Mouse (Mus musculus): Measurements from ENCODE around the gene Lpar2. TPM values are rescaled to one million over a fixed set of nuclear protein-coding genes. Genes with fewer than 3 reads are reported as not detected.

The Lpar2 gene
- polyA plus RNA-seq, 1 experiment from 2014 or later, result 0.92 TPM

DNA sequence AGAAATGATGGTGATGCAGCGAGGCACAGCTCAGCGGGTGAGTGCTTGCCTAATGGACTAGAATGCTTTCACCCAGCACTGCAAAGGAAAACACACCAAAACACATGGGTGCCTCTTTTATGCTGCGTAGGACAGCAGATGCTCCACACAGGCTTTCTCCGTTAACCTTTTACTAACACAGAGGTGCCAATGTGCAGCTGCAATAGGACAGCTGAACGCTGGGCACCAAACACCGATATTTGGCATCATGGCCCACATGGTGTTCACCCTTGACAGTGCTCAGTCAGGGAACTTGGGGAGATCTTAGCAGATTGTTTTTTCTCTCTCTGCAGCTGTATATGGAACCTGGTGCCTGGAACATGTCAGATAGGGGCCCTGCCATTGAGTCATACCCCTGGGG, 27.3 kb upstream of the Lpar2 start:
- no peak for ATAC-seq (ENCODE audit: insufficient number of reproducible peaks, insufficient read depth, low FRiP score, low TSS enrichment)
- Histone ChIP-seq H3K4me3 (no peak overlapping the region), H3K4me1 (peaks cover 11% of the 10 kb centered on the region), H3K36me3 (peaks cover 63% of the 10 kb centered on the region), H3K27me3 (no peaks in the 10 kb centered on the region), H3K4me2 (replicated peaks) (no peak overlapping the region), H3K9ac (no peak overlapping the region), H3K27ac (no peak overlapping the region), H3K9me3 (no peaks in the 10 kb centered on the region)
- 94% methylated on average over 6 of the region's 6 CpGs for WGBS

GRCm38 (mm10) chr8:69796721-69797345, 25.4 kb upstream of the Lpar2 start:
- no peak overlapping the region for H3K4me2 ChIP-seq (replicated peaks)
- H3K36me3 ChIP-seq, result peaks cover 80% of the 10 kb centered on the region
- H3K27ac ChIP-seq, result no peak overlapping the region
- 92% methylated on average over 16 of the region's 16 CpGs for WGBS
- peaks cover 11% of the 10 kb centered on the region for H3K4me1 ChIP-seq
- no peak for ATAC-seq (ENCODE audit: insufficient number of reproducible peaks, insufficient read depth, low FRiP score, low TSS enrichment)
- no peaks in the 10 kb centered on the region for H3K9me3 ChIP-seq
- no peaks in the 10 kb centered on the region for H3K27me3 ChIP-seq
- H3K4me3 ChIP-seq, result no peak overlapping the region
- no peak overlapping the region for H3K9ac ChIP-seq

DNA sequence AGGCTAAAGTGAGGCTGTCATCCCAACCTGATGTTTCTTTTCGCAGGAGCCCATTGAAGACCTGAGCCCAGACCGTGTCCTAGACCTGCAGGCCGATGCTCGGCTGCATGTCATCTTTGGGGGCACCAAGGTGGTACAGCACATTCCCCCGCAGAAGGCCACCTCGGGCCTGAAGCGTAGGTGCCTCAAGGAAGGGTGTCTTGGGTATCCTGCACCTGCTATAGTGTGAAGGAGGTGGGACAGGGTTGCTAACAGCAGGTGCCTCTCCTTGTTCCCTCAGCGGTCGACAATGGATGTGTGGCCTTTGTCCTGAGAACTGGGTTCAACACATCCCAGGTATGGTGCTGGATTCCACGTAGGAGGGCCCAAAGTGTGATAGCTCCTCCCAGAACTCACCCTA, 24.6 kb upstream of the Lpar2 start:
- no peaks in the 10 kb centered on the region for H3K27me3 ChIP-seq
- ATAC-seq (ENCODE audit: insufficient number of reproducible peaks, insufficient read depth, low FRiP score, low TSS enrichment), result no peak
- no peak overlapping the region for H3K4me2 ChIP-seq (replicated peaks)
- peaks cover 3% of the 10 kb centered on the region for H3K4me1 ChIP-seq
- H3K4me3 ChIP-seq, result no peak overlapping the region
- H3K27ac ChIP-seq, result no peak overlapping the region
- H3K9ac ChIP-seq, result no peak overlapping the region
- no peaks in the 10 kb centered on the region for H3K9me3 ChIP-seq
- WGBS, result 93% methylated on average over 10 of the region's 10 CpGs
- H3K36me3 ChIP-seq, result peaks cover 88% of the 10 kb centered on the region

DNA sequence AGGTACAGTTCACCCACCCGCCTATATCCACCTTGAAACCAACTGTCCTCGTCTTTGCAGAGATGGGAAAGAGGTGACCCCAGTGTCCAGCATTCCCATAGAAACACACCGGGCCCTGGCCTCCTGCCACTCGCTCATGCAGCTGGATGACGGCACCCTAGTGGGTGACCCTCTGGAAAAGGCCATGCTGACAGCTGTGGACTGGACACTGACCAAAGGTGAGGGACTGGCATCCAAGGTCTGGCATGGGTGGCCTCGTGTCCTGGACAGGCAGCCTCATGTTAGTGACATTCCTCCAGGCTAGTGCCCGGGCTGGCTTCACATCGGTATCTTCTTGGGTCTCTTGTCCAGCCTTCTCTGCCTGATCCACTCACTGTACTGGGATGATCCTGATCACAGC, 23.0 kb upstream of the Lpar2 start:
- Histone ChIP-seq H3K27me3 (no peaks in the 10 kb centered on the region), H3K9ac (no peak overlapping the region), H3K9me3 (no peaks in the 10 kb centered on the region), H3K4me1 (no peaks in the 10 kb centered on the region), H3K4me2 (replicated peaks) (no peak overlapping the region), H3K27ac (no peak overlapping the region), H3K4me3 (no peak overlapping the region), H3K36me3 (peaks cover 98% of the 10 kb centered on the region)
- no peak for ATAC-seq (ENCODE audit: insufficient number of reproducible peaks, insufficient read depth, low FRiP score, low TSS enrichment)
- 91% methylated on average over 8 of the region's 8 CpGs for WGBS

GRCm38 (mm10) chr8:69799946-69800345, 22.3 kb upstream of the Lpar2 start:
- Histone ChIP-seq H3K27ac (no peak overlapping the region), H3K4me1 (no peaks in the 10 kb centered on the region), H3K4me3 (no peak overlapping the region), H3K36me3 (peaks cover 96% of the 10 kb centered on the region), H3K4me2 (replicated peaks) (no peak overlapping the region), H3K9ac (no peak overlapping the region), H3K9me3 (no peaks in the 10 kb centered on the region), H3K27me3 (no peaks in the 10 kb centered on the region)
- no peak for ATAC-seq (ENCODE audit: insufficient number of reproducible peaks, insufficient read depth, low FRiP score, low TSS enrichment)
- 92% methylated on average over 5 of the region's 5 CpGs for WGBS

DNA sequence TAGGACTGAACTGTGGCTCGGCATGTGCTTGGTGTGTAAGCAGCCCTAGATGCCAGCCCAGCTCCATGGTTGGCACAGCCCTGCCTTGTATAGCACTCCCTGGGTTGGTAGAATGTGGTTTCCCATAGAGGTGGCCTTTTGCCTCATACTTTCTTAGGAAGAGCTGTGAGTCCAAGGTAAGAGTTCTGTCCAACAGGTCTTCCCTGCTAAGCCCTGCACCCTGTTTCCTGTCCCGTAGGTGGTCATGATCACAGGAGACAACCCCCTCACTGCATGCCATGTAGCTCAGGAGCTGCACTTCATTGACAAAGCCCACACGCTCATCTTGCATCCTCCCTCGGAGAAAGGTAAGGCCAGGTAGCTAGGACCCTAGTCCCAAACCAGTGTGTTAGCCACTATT, 20.4 kb upstream of the Lpar2 start:
- Histone ChIP-seq H3K4me3 (no peak overlapping the region), H3K36me3 (peaks cover 96% of the 10 kb centered on the region), H3K27me3 (no peaks in the 10 kb centered on the region), H3K27ac (no peak overlapping the region), H3K9me3 (no peaks in the 10 kb centered on the region), H3K4me2 (replicated peaks) (no peak overlapping the region), H3K4me1 (no peaks in the 10 kb centered on the region), H3K9ac (no peak overlapping the region)
- 90% methylated on average over 4 of the region's 4 CpGs for WGBS
- no peak for ATAC-seq (ENCODE audit: insufficient number of reproducible peaks, insufficient read depth, low FRiP score, low TSS enrichment)

- no peaks in the 10 kb centered on the region for H3K4me1 ChIP-seq
- no peak overlapping the region for H3K4me3 ChIP-seq
- H3K9me3 ChIP-seq, result no peaks in the 10 kb centered on the region
- no peak overlapping the region for H3K27ac ChIP-seq
- H3K9ac ChIP-seq, result no peak overlapping the region
- H3K36me3 ChIP-seq, result peaks cover 96% of the 10 kb centered on the region
- H3K27me3 ChIP-seq, result no peaks in the 10 kb centered on the region
- ATAC-seq (ENCODE audit: insufficient number of reproducible peaks, insufficient read depth, low FRiP score, low TSS enrichment), result no peak
- no peak overlapping the region for H3K4me2 ChIP-seq (replicated peaks)
These were observed 20.0 kb upstream of the Lpar2 start for GRCm38 (mm10) chr8:69802216-69802615.

DNA sequence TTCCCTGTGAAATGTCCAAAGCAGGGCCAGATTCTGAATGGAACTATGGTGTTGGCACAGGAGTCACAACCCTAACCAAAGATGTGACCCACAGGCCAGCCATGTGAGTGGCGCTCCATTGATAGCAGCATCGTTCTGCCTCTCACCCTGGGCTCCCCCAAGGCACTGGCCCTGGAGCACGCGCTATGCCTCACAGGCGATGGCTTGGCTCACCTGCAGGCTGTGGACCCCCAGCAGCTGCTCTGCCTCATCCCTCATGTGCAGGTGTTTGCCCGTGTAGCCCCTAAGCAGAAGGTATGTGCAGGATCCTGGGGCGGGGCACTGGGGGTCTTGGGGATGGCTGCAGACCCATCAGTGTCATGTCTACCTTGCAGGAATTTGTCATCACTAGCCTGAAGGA, 18.9 kb upstream of the Lpar2 start:
- no peaks in the 10 kb centered on the region for H3K9me3 ChIP-seq
- no peak overlapping the region for H3K27ac ChIP-seq
- no peak overlapping the region for H3K4me2 ChIP-seq (replicated peaks)
- peaks cover 96% of the 10 kb centered on the region for H3K36me3 ChIP-seq
- H3K4me1 ChIP-seq, result no peaks in the 10 kb centered on the region
- no peaks in the 10 kb centered on the region for H3K27me3 ChIP-seq
- WGBS, result 89% methylated on average over 7 of the region's 7 CpGs
- H3K9ac ChIP-seq, result no peak overlapping the region
- ATAC-seq (ENCODE audit: insufficient number of reproducible peaks, insufficient read depth, low FRiP score, low TSS enrichment), result no peak
- H3K4me3 ChIP-seq, result no peak overlapping the region

- H3K4me1 ChIP-seq, result peaks cover 7% of the 10 kb centered on the region; the same call in 1 of the 2 replicates
- peaks cover 84% of the 10 kb centered on the region for H3K36me3 ChIP-seq
- H3K9ac ChIP-seq, result no peak overlapping the region
- H3K27ac ChIP-seq, result no peak overlapping the region
- WGBS, result 88% methylated on average over 6 of the region's 6 CpGs
- no peak for ATAC-seq (ENCODE audit: insufficient number of reproducible peaks, insufficient read depth, low FRiP score, low TSS enrichment)
- no peaks in the 10 kb centered on the region for H3K27me3 ChIP-seq
- H3K4me2 ChIP-seq (replicated peaks), result no peak overlapping the region
- H3K9me3 ChIP-seq, result no peaks in the 10 kb centered on the region
- H3K4me3 ChIP-seq, result no peak overlapping the region
These were observed 17.7 kb upstream of the Lpar2 start for GRCm38 (mm10) chr8:69804537-69804936.

- no peaks in the 10 kb centered on the region for H3K9me3 ChIP-seq
- H3K4me1 ChIP-seq, result peaks cover 7% of the 10 kb centered on the region; the same call in 1 of the 2 replicates
- H3K27ac ChIP-seq, result no peak overlapping the region
- WGBS, result 92% methylated on average over 10 of the region's 10 CpGs
- ATAC-seq (ENCODE audit: insufficient number of reproducible peaks, insufficient read depth, low FRiP score, low TSS enrichment), result no peak
- no peak overlapping the region for H3K4me2 ChIP-seq (replicated peaks)
- no peaks in the 10 kb centered on the region for H3K27me3 ChIP-seq
- H3K9ac ChIP-seq, result no peak overlapping the region
- H3K36me3 ChIP-seq, result peaks cover 79% of the 10 kb centered on the region
- H3K4me3 ChIP-seq, result no peak overlapping the region
These were observed 17.1 kb upstream of the Lpar2 start for GRCm38 (mm10) chr8:69805086-69805485.

DNA sequence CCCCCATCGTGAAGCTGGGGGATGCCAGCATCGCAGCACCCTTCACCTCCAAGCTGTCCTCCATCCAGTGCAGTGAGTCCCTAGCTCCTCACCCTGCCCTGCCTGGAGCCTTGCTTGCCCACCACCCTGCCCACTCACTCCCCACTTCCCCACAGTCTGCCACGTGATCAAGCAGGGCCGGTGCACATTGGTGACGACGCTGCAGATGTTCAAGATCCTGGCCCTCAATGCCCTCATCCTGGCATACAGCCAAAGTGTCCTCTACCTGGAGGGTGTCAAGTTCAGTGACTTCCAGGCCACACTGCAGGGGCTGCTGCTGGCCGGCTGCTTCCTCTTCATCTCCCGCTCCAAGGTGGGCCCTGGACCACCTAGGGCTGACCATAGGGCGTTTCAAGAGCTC, 16.7 kb upstream of the Lpar2 start:
- H3K9ac ChIP-seq, result no peak overlapping the region
- H3K36me3 ChIP-seq, result peaks cover 75% of the 10 kb centered on the region
- no peaks in the 10 kb centered on the region for H3K27me3 ChIP-seq
- H3K4me2 ChIP-seq (replicated peaks), result no peak overlapping the region
- no peak overlapping the region for H3K4me3 ChIP-seq
- ATAC-seq (ENCODE audit: insufficient number of reproducible peaks, insufficient read depth, low FRiP score, low TSS enrichment), result no peak
- WGBS, result 93% methylated on average over 9 of the region's 9 CpGs
- no peaks in the 10 kb centered on the region for H3K9me3 ChIP-seq
- H3K27ac ChIP-seq, result no peak overlapping the region
- peaks cover 7% of the 10 kb centered on the region; the same call in 1 of the 2 replicates for H3K4me1 ChIP-seq

DNA sequence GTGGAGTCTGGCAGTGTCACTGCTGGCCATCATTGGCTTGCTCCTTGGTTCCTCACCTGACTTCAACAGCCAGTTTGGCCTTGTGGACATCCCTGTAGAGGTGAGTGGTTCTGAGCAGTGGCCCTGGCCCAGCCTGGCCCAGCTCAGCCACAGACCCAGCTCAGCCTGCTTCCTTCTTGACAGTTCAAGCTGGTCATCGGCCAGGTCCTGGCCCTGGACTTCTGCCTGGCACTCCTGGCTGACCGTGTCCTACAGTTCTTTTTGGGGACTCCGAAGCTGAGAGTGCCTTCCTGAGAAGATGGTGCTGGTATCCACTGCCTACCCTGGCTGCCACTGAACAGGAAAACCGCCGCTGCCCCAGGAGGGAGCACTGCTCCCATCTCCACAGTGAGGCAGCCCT, 15.0 kb upstream of the Lpar2 start:
- 95% methylated on average over 5 of the region's 5 CpGs for WGBS
- Histone ChIP-seq H3K4me1 (peaks cover 7% of the 10 kb centered on the region; the same call in 1 of the 2 replicates), H3K4me2 (replicated peaks) (no peak overlapping the region), H3K27ac (no peak overlapping the region), H3K9ac (no peak overlapping the region), H3K9me3 (no peaks in the 10 kb centered on the region), H3K4me3 (no peak overlapping the region), H3K36me3 (peaks cover 62% of the 10 kb centered on the region), H3K27me3 (no peaks in the 10 kb centered on the region)
- ATAC-seq (ENCODE audit: insufficient number of reproducible peaks, insufficient read depth, low FRiP score, low TSS enrichment), result no peak

Measured in embryonic facial prominence, embryonic 12.5 days (tissue).